In genomic region chr5:99291084-99291830, GRCm38 (mm10) we compare ENCODE assay signal across 17 mouse cellular contexts.
"Had no signal": no experiment of that assay in that cellular context is flagged by ENCODE, and none has a peak within 500 bp of the region (broad histone marks: within the 10 kb centered on the region; RNA-seq: fewer than 3 reads in every experiment).

No protein-coding gene starts in this region.

- ATAC-seq: lung, postnatal 0 days; midbrain, embryonic 13.5 days; midbrain, embryonic 16.5 days had no signal

- H3K9ac ChIP-seq: liver, embryonic 13.5 days; lung, embryonic 14.5 days; midbrain, embryonic 13.5 days; neural tube, embryonic 13.5 days; stomach, embryonic 15.5 days had no signal

- DNase-seq: kidney, adult 18-20 months; kidney, adult 9 months; kidney, postnatal 14 days; kidney, postnatal 4 days; liver, embryonic 13.5 days; lung, embryonic 14.5 days; retina, postnatal 1 day; right cerebral cortex, postnatal 25 days; spleen, adult 18-20 months; thymus, postnatal 36 days had no signal

- H3K4me2 ChIP-seq: liver, embryonic 13.5 days; lung, embryonic 14.5 days; midbrain, embryonic 13.5 days; neural tube, embryonic 13.5 days; stomach, embryonic 15.5 days had no signal

- H3K4me1 ChIP-seq: midbrain, embryonic 13.5 days; stomach, embryonic 15.5 days had no signal

- H3K36me3 ChIP-seq: liver, embryonic 13.5 days; midbrain, embryonic 13.5 days; neural tube, embryonic 13.5 days; stomach, embryonic 15.5 days had no signal

- H3K27me3 ChIP-seq: liver, embryonic 13.5 days; midbrain, embryonic 13.5 days; neural tube, embryonic 13.5 days; stomach, embryonic 15.5 days had no signal

- H3K4me3 ChIP-seq: liver, embryonic 13.5 days; midbrain, embryonic 13.5 days; myocyte; neural tube, embryonic 13.5 days; stomach, embryonic 15.5 days had no signal

- H3K9me3 ChIP-seq: liver, embryonic 13.5 days; midbrain, embryonic 13.5 days; neural tube, embryonic 13.5 days; stomach, embryonic 15.5 days had no signal

- H3K27ac ChIP-seq: liver, embryonic 13.5 days; macrophage; midbrain, embryonic 13.5 days; neural tube, embryonic 13.5 days; stomach, embryonic 15.5 days had no signal
